Mouse (Mus musculus): ENCODE results near the gene 2700049A03Rik. TPM values are rescaled to one million over a fixed set of nuclear protein-coding genes. Genes with fewer than 3 reads are reported as not detected.
A peak's percentile ranks its signal among the peaks of the same experiment; 100 is the strongest.

The 2700049A03Rik gene
- total RNA-seq, 1 experiment from 2014 or later = 22.7 TPM

GRCm38 (mm10) chr12:71254779-71255178 lies 118.1 kb downstream of the 2700049A03Rik start:
- ATAC-seq (replicated peaks; ENCODE audit: low read depth, poor library complexity, severe bottlenecking) = no peak

- no peak for ATAC-seq (replicated peaks; ENCODE audit: low read depth, poor library complexity, severe bottlenecking)
These were observed 121.7 kb downstream of the 2700049A03Rik start for GRCm38 (mm10) chr12:71258196-71258920.

- no peak for ATAC-seq (replicated peaks; ENCODE audit: low read depth, poor library complexity, severe bottlenecking)
These were observed 127.6 kb downstream of the 2700049A03Rik start for GRCm38 (mm10) chr12:71264211-71264610.

DNA sequence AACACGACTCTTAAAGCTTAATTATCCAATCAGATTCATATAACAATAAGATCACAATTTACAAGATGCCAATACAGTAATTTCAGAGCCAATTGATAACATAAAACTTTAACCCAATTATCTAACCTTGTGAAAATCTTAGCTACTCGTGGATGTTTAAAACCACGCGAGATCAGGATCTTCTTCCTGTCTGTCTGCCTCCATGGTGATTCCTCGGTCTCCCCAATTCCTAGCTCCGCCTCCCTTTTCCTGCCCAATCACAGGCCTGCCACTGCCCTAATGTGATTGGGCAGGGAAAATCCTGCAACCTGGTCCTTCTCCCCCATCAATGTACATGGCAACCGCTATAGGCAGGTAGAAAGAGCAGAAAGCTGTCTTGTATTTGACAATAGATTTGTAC lies 132.7 kb downstream of the 2700049A03Rik start:
- no peak for ATAC-seq (replicated peaks; ENCODE audit: low read depth, poor library complexity, severe bottlenecking)

GRCm38 (mm10) chr12:71271131-71271530 lies 134.5 kb downstream of the 2700049A03Rik start:
- ATAC-seq (replicated peaks; ENCODE audit: low read depth, poor library complexity, severe bottlenecking) = no peak

DNA sequence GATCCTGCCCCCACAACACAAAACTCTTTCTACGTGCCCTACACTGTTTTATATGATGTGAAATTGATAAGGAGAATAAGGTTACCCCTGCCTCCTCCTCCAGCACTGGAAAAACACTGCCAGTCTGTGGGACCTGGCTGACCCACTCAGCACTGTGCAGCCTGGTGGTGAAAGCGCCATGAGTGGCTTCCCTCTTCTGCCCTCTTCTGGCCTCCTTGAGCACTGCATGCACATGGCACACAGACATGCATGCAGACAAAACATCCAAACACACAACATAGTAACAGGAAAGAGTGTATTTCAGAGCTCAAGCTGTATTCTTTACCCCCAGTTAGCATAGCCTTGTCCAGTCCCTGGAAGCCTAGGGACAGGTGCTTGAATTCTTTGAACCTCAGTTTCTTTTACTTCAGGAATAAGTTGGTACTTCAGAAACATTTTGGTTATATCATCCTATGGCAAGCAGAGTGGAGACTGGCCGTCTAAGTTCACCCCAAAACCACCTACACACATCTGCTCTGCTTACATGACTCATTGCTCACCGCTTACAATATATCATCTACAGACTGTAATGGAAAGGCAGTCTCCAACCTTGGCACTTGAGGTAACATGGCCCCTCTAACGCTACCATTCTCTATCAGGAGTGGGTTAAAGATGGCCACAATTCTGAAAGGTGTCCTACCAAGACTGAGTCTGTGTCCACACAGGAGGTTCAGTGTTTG lies 138.0 kb downstream of the 2700049A03Rik start:
- ATAC-seq (replicated peaks; ENCODE audit: low read depth, poor library complexity, severe bottlenecking) = no peak

GRCm38 (mm10) chr12:71275906-71276595 lies 139.4 kb downstream of the 2700049A03Rik start:
- peak; percentile 71 for ATAC-seq (replicated peaks; ENCODE audit: low read depth, poor library complexity, severe bottlenecking)

DNA sequence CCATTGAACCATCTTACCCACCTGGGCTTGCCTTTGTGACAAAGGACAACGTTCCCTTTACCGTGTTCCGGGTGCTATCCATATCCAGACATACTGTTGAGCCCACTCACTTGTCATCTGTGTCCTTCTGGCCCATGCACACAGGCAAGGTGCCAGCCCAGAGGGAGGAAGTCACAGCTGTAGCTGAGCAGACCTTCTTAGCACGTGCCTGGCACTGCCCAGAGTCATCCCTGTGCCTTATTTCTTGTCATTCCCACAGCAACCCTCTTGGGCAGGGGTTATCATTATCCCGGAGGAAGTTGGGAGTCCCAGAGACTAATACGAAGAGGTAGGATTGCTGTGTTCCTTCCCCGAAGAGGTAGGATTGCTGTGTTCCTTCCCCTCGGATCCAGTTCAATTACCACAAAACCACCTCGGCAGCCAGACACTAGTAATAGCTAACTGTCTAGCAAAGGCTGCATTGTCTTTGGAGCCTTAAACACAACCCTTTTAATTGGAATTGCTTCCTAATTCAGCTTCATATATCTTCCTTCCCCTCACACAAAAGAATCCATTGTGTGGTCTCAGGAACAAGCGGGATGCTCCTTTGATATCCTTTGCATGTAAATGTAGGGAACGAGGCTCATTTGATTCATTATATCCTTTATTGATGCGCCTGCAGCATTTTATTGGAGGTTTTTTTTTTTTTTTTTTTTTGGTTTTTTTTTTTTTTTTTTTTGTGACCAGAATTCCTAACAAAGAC lies 143.0 kb downstream of the 2700049A03Rik start:
- no peak for ATAC-seq (replicated peaks; ENCODE audit: low read depth, poor library complexity, severe bottlenecking)

GRCm38 (mm10) chr12:71281201-71281768 lies 144.6 kb downstream of the 2700049A03Rik start:
- ATAC-seq (replicated peaks; ENCODE audit: low read depth, poor library complexity, severe bottlenecking) = no peak

DNA sequence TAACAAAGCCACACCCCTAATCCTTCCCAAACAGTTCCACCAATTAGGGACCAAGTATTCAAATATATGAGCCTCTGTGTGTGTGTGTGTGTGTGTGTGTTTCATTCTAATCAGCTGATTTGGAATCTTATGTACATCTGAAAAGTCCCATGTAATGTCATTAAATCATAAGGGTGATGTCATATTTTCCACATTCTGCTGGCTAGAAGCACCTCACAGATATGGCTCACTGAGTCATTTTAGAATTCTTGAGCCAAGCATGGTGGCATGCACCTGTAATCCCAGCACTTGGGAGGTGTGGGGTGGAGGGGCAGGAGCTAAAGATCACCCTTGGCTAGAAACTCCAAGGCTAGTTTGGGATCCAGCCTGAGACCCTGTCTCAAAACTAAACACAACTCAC lies 148.8 kb downstream of the 2700049A03Rik start:
- no peak for ATAC-seq (replicated peaks; ENCODE audit: low read depth, poor library complexity, severe bottlenecking)

- no peak for ATAC-seq (replicated peaks; ENCODE audit: low read depth, poor library complexity, severe bottlenecking)
These were observed 153.8 kb downstream of the 2700049A03Rik start for GRCm38 (mm10) chr12:71290460-71290859.

Other genes with a start within 250 kb of the 2700049A03Rik start
- 50.3 and 60.0 TPM in 2 replicates for gene Actr10, start 199.0 kb upstream of the 2700049A03Rik start, total RNA-seq (2017)
- gene Psma3, start 162.2 kb upstream of the 2700049A03Rik start, total RNA-seq (2017) = 350 and 381 TPM in 2 replicates
- gene Arid4a, start 120.9 kb upstream of the 2700049A03Rik start, total RNA-seq (2017) = 53.1 and 62.7 TPM in 2 replicates
- not detected in 2 replicates for gene Tomm20l, start 25.4 kb upstream of the 2700049A03Rik start, total RNA-seq (2017)
- 69.1 and 79.3 TPM in 2 replicates for gene Timm9, start 164 bp upstream of the 2700049A03Rik start, total RNA-seq (2017)
- 0.15 and 0.32 TPM in 2 replicates for gene Dact1, start 173.0 kb downstream of the 2700049A03Rik start, total RNA-seq (2017)

All from common myeloid progenitor, adult 5-6 weeks (primary cell).